Mouse (Mus musculus) forebrain, embryonic 10.5 days (tissue): Measurements from ENCODE around the gene Pon1. TPM values are rescaled to one million over a fixed set of nuclear protein-coding genes. Genes with fewer than 3 reads are reported as not detected.
A peak's percentile ranks its signal among the peaks of the same experiment; 100 is the strongest.

ENCODE experiments used
- DNase-seq: peaks from one replicate; pipeline ENCODE4 v3.0.0-alpha.2; 2017; ENCODE audit warnings: low spot score; ENCODE audit errors: extremely low spot score
- H3K27ac ChIP-seq: fragments of 300-500 bp; sonication (generic); 2 replicates; pipeline ENCODE4 v1.5.1; 2016; ENCODE audit warnings: mild to moderate bottlenecking
- H3K27me3 ChIP-seq: fragments of 300-500 bp; sonication (generic); 2 replicates; pipeline ENCODE4 v1.6.1; 2016; ENCODE audit warnings: mild to moderate bottlenecking; ENCODE audit not compliant: poor library complexity, severe bottlenecking
- H3K36me3 ChIP-seq: fragments of 300-500 bp; sonication (generic); replicated peaks from 2 replicates; pipeline ENCODE4 v1.6.1; 2016; ENCODE audit warnings: mild to moderate bottlenecking, moderate library complexity
- H3K4me1 ChIP-seq: fragments of 300-500 bp; sonication (generic); 2 replicates; pipeline ENCODE4 v1.6.1; 2016
- H3K4me3 ChIP-seq: fragments of 300-500 bp; sonication (generic); 2 replicates; pipeline ENCODE4 v1.5.1; 2016; ENCODE audit warnings: mild to moderate bottlenecking, moderate library complexity
- H3K9me3 ChIP-seq: fragments of 300-500 bp; sonication (generic); 2 replicates; pipeline ENCODE4 v1.6.1; 2016; ENCODE audit warnings: mild to moderate bottlenecking, moderate library complexity
- WGBS: fragments of 180-500 bp; shearing (Covaris S2); methylation state at CpG from one replicate; pipeline ENCODE4 v1.1.7; 2016; 5-methylcytosine and 5-hydroxymethylcytosine counted together
- polyA plus RNA-seq: library from polyadenylated mRNA; unstranded; fragments of >200 nt; fragmentation: Nextera tagmentation; extraction: Ambion mirVana; gene quantifications from 2 replicates; pipeline ENCODE4 v1.2.1, GENCODE M21; 2016

The Pon1 gene
- polyA plus RNA-seq, 1 experiment from 2014 or later, result 0.21 TPM

- no peak overlapping the region for H3K27ac ChIP-seq
- no peak for DNase-seq
- no peaks in the 10 kb centered on the region for H3K36me3 ChIP-seq
- H3K9me3 ChIP-seq, result peaks cover 7% of the 10 kb centered on the region
- WGBS, result 88% methylated on average over 8 of the region's 8 CpGs
- H3K4me3 ChIP-seq, result no peak overlapping the region
- no peaks in the 10 kb centered on the region for H3K4me1 ChIP-seq
- H3K27me3 ChIP-seq, result no peaks in the 10 kb centered on the region
Measured at GRCm38 (mm10) chr6:5199376-5199905, 5.7 kb upstream of the Pon1 start.

DNA sequence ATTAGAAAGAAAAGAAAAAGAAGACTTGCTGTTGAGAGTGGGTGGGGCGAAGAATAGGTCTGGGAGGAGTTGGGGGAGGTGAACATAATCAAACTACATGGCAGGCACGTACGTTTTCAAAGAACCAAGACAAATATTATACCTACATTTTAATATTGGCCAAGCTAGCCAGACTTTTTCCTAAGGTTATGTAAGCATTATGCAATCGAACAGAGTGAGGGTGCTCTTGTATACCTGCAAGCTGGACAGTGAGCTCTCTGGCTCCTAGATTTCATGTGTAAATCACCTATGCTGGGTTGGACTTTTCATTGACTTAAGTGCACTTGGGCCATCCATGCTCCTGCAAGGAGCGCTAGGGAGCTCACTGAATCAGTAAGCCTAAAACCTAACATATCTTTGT, 4.8 kb upstream of the Pon1 start:
- peaks cover 7% of the 10 kb centered on the region for H3K9me3 ChIP-seq
- no peaks in the 10 kb centered on the region for H3K27me3 ChIP-seq
- no peak overlapping the region for H3K27ac ChIP-seq
- WGBS, result 94% methylated on average over 5 of the region's 5 CpGs
- no peaks in the 10 kb centered on the region for H3K36me3 ChIP-seq
- no peak overlapping the region for H3K4me3 ChIP-seq
- DNase-seq, result no peak
- peaks cover 8% of the 10 kb centered on the region for H3K4me1 ChIP-seq

GRCm38 (mm10) chr6:5190761-5191160, 3.0 kb downstream of the Pon1 start:
- no peak for DNase-seq
- H3K27me3 ChIP-seq, result no peaks in the 10 kb centered on the region
- no peaks in the 10 kb centered on the region for H3K9me3 ChIP-seq
- H3K27ac ChIP-seq, result no peak overlapping the region
- H3K36me3 ChIP-seq, result no peaks in the 10 kb centered on the region
- H3K4me3 ChIP-seq, result no peak overlapping the region
- peaks cover 11% of the 10 kb centered on the region for H3K4me1 ChIP-seq
- WGBS, result 90% methylated on average over 4 of the region's 4 CpGs

DNA sequence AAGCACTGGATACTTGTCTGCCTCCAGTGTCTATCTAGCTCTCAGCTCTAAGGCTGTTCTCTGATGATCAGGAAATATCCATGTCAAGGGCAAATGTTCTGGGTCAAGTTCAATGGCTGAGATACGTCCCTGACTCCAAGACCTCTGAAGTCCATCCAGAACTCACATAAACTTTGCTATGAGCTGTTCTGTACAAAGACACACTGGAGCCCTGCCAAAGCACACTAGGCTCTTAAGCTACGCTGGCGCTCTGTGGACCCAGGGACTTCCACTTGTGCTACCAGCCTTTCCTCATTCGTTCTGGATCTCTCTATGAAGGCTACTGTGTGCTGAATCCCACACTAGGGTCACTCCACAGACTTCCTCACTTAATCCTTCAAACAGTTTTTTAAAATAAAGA, 4.2 kb downstream of the Pon1 start:
- DNase-seq, result no peak
- 80% methylated on average over 4 of the region's 4 CpGs for WGBS
- H3K4me1 ChIP-seq, result peaks cover 11% of the 10 kb centered on the region
- H3K27me3 ChIP-seq, result no peaks in the 10 kb centered on the region
- no peaks in the 10 kb centered on the region for H3K36me3 ChIP-seq
- H3K9me3 ChIP-seq, result no peaks in the 10 kb centered on the region
- H3K27ac ChIP-seq, result no peak overlapping the region
- H3K4me3 ChIP-seq, result no peak overlapping the region

GRCm38 (mm10) chr6:5188938-5189337, 4.8 kb downstream of the Pon1 start:
- Histone ChIP-seq H3K36me3 (no peaks in the 10 kb centered on the region), H3K4me3 (no peak overlapping the region), H3K27me3 (no peaks in the 10 kb centered on the region), H3K4me1 (peaks cover 7% of the 10 kb centered on the region), H3K9me3 (no peaks in the 10 kb centered on the region), H3K27ac (no peak overlapping the region)
- no peak for DNase-seq
- WGBS, result 85% methylated on average over 6 of the region's 6 CpGs

DNA sequence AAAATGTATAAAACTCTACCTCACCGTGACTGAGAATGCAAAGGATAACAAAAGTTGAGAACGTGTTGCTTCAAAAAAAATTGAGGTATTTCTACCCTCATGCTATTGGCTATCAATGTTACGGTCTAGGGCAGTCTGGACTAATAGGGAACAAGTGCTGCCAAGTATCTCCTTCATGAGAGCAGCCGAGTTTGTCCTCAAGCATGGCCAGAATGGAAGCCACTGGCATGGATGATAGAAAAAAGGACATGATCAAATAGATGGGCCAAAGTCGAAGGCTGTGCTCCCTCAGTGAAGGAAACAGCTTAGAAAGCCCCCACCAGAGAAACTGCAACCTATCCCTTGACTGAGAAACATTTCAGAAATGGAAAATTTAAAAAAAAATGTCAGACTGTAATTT, 5.7 kb downstream of the Pon1 start:
- no peaks in the 10 kb centered on the region for H3K36me3 ChIP-seq
- no peak for DNase-seq
- 90% methylated on average over 5 of the region's 5 CpGs for WGBS

DNA sequence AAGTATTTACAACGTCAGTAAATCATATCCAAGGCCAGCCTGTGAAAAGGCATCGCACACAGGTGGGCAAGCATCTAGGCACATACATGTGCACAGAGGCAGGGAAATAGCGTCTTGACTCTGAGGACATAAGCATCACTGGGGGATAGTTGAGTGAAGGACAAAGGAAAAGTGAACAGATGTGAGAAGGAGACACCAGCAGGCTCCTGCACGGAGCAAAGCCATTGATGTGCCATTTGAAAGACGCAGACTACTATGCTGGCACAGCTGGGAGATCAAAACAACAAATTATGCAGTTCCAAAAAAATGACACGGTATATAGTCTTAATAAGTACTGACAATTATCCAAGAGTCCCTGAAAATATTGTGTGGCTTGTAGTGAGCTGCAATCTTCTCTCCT, 6.2 kb downstream of the Pon1 start:
- DNase-seq, result no peak
- Histone ChIP-seq H3K36me3 (no peaks in the 10 kb centered on the region), H3K4me1 (no peaks in the 10 kb centered on the region), H3K9me3 (no peaks in the 10 kb centered on the region), H3K27me3 (no peaks in the 10 kb centered on the region), H3K27ac (no peak overlapping the region), H3K4me3 (no peak overlapping the region)
- 89% methylated on average over 6 of the region's 6 CpGs for WGBS

More for the DNA sequence above, 5.7 kb downstream of the Pon1 start:
- H3K4me3 ChIP-seq, result no peak overlapping the region
- no peaks in the 10 kb centered on the region for H3K27me3 ChIP-seq
- no peak overlapping the region for H3K27ac ChIP-seq
- no peaks in the 10 kb centered on the region for H3K9me3 ChIP-seq
- no peaks in the 10 kb centered on the region for H3K4me1 ChIP-seq

GRCm38 (mm10) chr6:5186229-5186950, 7.4 kb downstream of the Pon1 start:
- H3K27me3 ChIP-seq, result no peaks in the 10 kb centered on the region
- 85% methylated on average over 7 of the region's 7 CpGs for WGBS
- no peak overlapping the region for H3K27ac ChIP-seq
- no peak for DNase-seq
- no peaks in the 10 kb centered on the region for H3K9me3 ChIP-seq
- no peak overlapping the region for H3K4me3 ChIP-seq
- H3K36me3 ChIP-seq, result no peaks in the 10 kb centered on the region
- H3K4me1 ChIP-seq, result no peaks in the 10 kb centered on the region

GRCm38 (mm10) chr6:5180645-5181044, 13.1 kb downstream of the Pon1 start:
- H3K27ac ChIP-seq, result no peak overlapping the region
- H3K27me3 ChIP-seq, result no peaks in the 10 kb centered on the region
- DNase-seq, result no peak
- no peak overlapping the region for H3K4me3 ChIP-seq
- WGBS, result 87% methylated on average over 5 of the region's 5 CpGs
- H3K9me3 ChIP-seq, result no peaks in the 10 kb centered on the region
- no peaks in the 10 kb centered on the region for H3K36me3 ChIP-seq
- H3K4me1 ChIP-seq, result peaks cover 12% of the 10 kb centered on the region

DNA sequence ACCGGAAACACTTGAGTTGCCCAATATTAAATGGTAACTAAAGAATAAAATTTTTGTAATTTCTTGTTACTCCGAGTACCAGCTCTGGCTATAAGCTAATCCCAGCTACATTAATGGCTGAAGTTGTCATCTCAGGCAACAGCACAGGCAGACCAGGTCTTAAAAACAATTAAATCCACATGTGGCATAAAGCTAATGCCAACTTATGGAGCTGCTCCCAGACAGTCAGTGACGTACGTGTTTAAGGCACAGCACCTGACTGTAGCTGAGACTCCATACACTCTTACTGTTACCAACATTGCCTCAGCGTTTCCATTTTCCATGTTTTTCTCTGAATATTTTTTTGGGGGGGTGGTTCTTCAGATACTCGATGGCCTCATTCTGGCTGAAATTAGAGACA, 14.6 kb downstream of the Pon1 start:
- DNase-seq, result no peak
- no peaks in the 10 kb centered on the region for H3K27me3 ChIP-seq
- H3K4me1 ChIP-seq, result peaks cover 16% of the 10 kb centered on the region
- no peak overlapping the region for H3K4me3 ChIP-seq
- no peaks in the 10 kb centered on the region for H3K9me3 ChIP-seq
- H3K36me3 ChIP-seq, result no peaks in the 10 kb centered on the region
- WGBS, result 91% methylated on average over 6 of the region's 6 CpGs
- no peak overlapping the region for H3K27ac ChIP-seq

DNA sequence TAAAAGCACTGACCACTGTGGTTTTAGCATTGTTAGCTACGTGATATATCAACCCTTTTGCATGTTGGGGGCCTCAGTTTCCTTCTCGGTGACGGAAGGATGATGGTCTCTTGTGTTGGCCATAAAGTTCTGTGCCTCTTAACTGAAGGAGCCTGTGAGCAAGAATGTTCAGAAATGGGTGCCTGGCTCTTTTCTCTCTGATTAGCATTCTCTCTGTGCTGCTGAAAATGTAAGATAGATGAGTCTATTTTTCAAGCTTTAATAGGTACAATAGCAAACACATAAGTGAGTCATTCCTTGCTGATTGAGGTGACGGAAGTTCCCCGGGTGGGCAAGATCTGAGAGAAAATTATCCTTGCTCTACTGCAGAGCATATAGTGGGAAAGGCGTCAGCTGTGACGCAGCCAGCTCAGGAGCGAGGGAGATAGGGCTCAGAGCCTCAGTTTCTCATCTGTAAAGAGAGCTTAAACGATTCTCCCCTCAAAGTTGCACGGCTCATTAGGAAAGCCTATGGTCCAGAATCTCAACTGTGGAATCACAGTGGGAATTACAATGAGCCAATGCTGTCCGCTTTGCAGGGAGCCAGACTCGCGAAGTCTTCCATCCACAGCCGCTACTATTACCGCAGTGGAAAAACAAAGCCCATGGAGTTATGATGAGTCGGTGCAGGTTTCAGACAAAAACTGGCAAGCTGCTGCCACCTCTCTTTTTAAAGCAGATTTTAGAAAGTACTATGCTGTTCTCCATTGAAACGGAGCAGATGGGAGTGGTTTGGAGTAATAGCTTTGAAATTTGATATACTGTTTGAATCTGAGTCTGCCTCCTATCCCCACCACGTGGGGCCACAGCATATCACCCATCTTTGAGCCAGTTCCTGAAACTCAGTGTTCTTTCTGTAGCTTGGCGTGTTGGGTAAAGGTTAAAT, 15.5 kb downstream of the Pon1 start:
- H3K4me3 ChIP-seq, result peak overlapping the region; percentile 1; the same call in 1 of the 2 replicates
- peaks cover 16% of the 10 kb centered on the region for H3K4me1 ChIP-seq
- no peaks in the 10 kb centered on the region for H3K9me3 ChIP-seq
- H3K27me3 ChIP-seq, result no peaks in the 10 kb centered on the region
- H3K36me3 ChIP-seq, result no peaks in the 10 kb centered on the region
- 60% methylated on average over 19 of the region's 19 CpGs for WGBS
- DNase-seq, result no peak
- H3K27ac ChIP-seq, result 0 out of 2 replicates have a peak overlapping the region, but pooled peaks have one; percentile 9

DNA sequence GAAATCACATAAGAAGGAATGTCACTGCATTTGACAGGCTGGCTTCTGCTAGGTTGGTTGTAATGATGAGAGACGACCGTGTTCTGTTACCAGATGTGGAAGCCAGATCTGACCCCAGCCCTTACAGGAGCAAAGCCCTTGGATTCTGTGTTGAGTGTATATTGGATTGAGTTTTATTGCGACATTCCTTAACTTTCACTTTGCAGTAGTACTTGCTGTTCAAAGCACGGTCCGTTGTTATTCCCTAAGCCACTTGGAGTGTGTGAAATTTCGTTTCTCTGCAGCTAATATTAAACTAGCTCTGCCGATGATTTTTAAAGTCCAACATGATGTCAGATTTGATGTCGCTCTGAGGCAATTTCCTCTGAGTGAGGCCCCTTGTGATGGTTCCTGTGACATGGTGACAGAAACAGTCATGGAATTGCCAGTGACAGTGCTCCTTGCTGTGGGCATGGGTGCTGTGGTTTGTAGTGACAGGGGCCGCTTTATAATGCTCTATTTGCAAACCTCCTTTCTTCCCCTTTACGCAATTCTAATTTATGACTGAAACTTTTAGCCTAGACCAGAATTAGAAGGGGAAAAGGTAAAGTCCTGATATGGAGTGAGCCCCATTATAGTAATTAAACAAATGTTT, 19.4 kb downstream of the Pon1 start:
- H3K9me3 ChIP-seq, result no peaks in the 10 kb centered on the region
- H3K27ac ChIP-seq, result no peak overlapping the region
- no peak for DNase-seq
- H3K27me3 ChIP-seq, result no peaks in the 10 kb centered on the region
- no peaks in the 10 kb centered on the region for H3K36me3 ChIP-seq
- 92% methylated on average over 10 of the region's 10 CpGs for WGBS
- H3K4me3 ChIP-seq, result no peak overlapping the region
- peaks cover 16% of the 10 kb centered on the region for H3K4me1 ChIP-seq
